Mouse (Mus musculus) T-helper 1 cell (primary cell): ENCODE data around the gene Polr3gl.

Experiments used
- in situ Hi-C: fragments of 300-600 bp; cut with MboI, MseI; formaldehyde crosslinking; loops from one replicate; pipeline ENCODE4 v1.15.1; 2025; ENCODE audit warnings: high pct_unique_total_duplicates

Polr3gl gene

GRCm38 (mm10) chr3:96573611-96574511, 20.1 kb downstream of the Polr3gl start:
- in situ Hi-C loops = no loop called here

GRCm38 (mm10) chr3:96571896-96572698, 21.9 kb downstream of the Polr3gl start:
- in situ Hi-C loops = no loop called here

GRCm38 (mm10) chr3:96571336-96571735, 22.6 kb downstream of the Polr3gl start:
- in situ Hi-C loops = no loop called here

- in situ Hi-C loops = no loop called here
Measured at GRCm38 (mm10) chr3:96570643-96571042, 23.3 kb downstream of the Polr3gl start.

- in situ Hi-C loops = no loop called here
Measured at GRCm38 (mm10) chr3:96569966-96570605, 23.9 kb downstream of the Polr3gl start.

GRCm38 (mm10) chr3:96569506-96569905, 24.5 kb downstream of the Polr3gl start:
- in situ Hi-C loops = no loop called here

GRCm38 (mm10) chr3:96568605-96569004, 25.4 kb downstream of the Polr3gl start:
- in situ Hi-C loops = no loop called here

- in situ Hi-C loops = no loop called here
Measured at GRCm38 (mm10) chr3:96566661-96567450, 27.1 kb downstream of the Polr3gl start.

GRCm38 (mm10) chr3:96565105-96565504, 28.9 kb downstream of the Polr3gl start:
- in situ Hi-C loops = no loop called here

- in situ Hi-C loops = no loop called here
Measured at GRCm38 (mm10) chr3:96564633-96565032, 29.3 kb downstream of the Polr3gl start.

- in situ Hi-C loops = no loop called here
Measured at GRCm38 (mm10) chr3:96563911-96564632, 29.9 kb downstream of the Polr3gl start.

GRCm38 (mm10) chr3:96563267-96563666, 30.7 kb downstream of the Polr3gl start:
- in situ Hi-C loops = no loop called here

- in situ Hi-C loops = no loop called here
Measured at GRCm38 (mm10) chr3:96561946-96562681, 31.9 kb downstream of the Polr3gl start.

- in situ Hi-C loops = no loop called here
Measured at GRCm38 (mm10) chr3:96560881-96561668, 32.9 kb downstream of the Polr3gl start.

- in situ Hi-C loops = no loop called here
Measured at GRCm38 (mm10) chr3:96559911-96560850, 33.8 kb downstream of the Polr3gl start.

- in situ Hi-C loops = no loop called here
Measured at GRCm38 (mm10) chr3:96559398-96559910, 34.5 kb downstream of the Polr3gl start.

GRCm38 (mm10) chr3:96558668-96559196, 35.2 kb downstream of the Polr3gl start:
- in situ Hi-C loops = no loop called here
